Mouse (Mus musculus) kidney, embryonic 16.5 days (tissue): ENCODE data around the gene Ciao1. TPM values are rescaled to one million over a fixed set of nuclear protein-coding genes. Genes with fewer than 3 reads are reported as not detected.

Experiments
- ATAC-seq: fragments of 200-750 bp; cut with Nextera tagmentation; 2 replicates; pipeline ENCODE4 v1.8.0; 2017; ENCODE audit warnings: moderate TSS enrichment; ENCODE audit not compliant: low FRiP score, low TSS enrichment
- H3K27ac ChIP-seq: fragments of 300-500 bp; sonication (generic); 2 replicates; pipeline ENCODE4 v1.5.1; 2014; ENCODE audit warnings: low read length
- H3K27me3 ChIP-seq: fragments of 300-500 bp; sonication (generic); 2 replicates; pipeline ENCODE4 v1.6.1; 2014; ENCODE audit warnings: low read length, control low read depth, mixed read lengths; ENCODE audit not compliant: insufficient read depth
- H3K36me3 ChIP-seq: fragments of 300-500 bp; sonication (generic); 2 replicates; pipeline ENCODE4 v1.6.1; 2014; ENCODE audit warnings: low read length, control low read depth, mixed read lengths; ENCODE audit not compliant: insufficient read depth
- H3K4me1 ChIP-seq: fragments of 300-500 bp; sonication (generic); 2 replicates; pipeline ENCODE4 v1.6.1; 2014; ENCODE audit warnings: low read length, control low read depth, mixed read lengths; ENCODE audit not compliant: insufficient read depth
- H3K4me2 ChIP-seq: fragments of 300-500 bp; sonication (generic); replicated peaks from 2 replicates; pipeline ENCODE4 v1.6.1; 2014; ENCODE audit warnings: low read depth, low read length
- H3K4me3 ChIP-seq: fragments of 300-500 bp; sonication (generic); 2 replicates; pipeline ENCODE4 v1.5.1; 2014; ENCODE audit warnings: mild to moderate bottlenecking, low read length
- H3K9ac ChIP-seq: fragments of 300-500 bp; sonication (generic); replicated peaks from 2 replicates; pipeline ENCODE4 v1.6.1; 2014; ENCODE audit warnings: low read length
- H3K9me3 ChIP-seq: fragments of 300-500 bp; sonication (generic); 2 replicates; pipeline ENCODE4 v1.6.1; 2016; ENCODE audit warnings: low read length, control low read depth
- WGBS: fragments of 180-500 bp; shearing (Covaris S2); extraction: QIAGEN DNeasy Blood & Tissue Kit; methylation state at CpG from one replicate; pipeline ENCODE4 v1.1.7; 2014; 5-methylcytosine and 5-hydroxymethylcytosine counted together
- polyA plus RNA-seq: library from polyadenylated mRNA; unstranded; fragments of >200 nt; fragmentation: Nextera tagmentation; extraction: Ambion mirVana; gene quantifications from 2 replicates; pipeline ENCODE4 v1.2.1, GENCODE M21; 2015

Gene Ciao1
- polyA plus RNA-seq, 1 experiment from 2014 or later: 81.7 TPM

- Histone ChIP-seq H3K27me3 (no peaks in the 10 kb centered on the region), H3K36me3 (peaks cover 8% of the 10 kb centered on the region; the same call in 1 of the 2 replicates), H3K9ac (no peak overlapping the region), H3K4me3 (no peak overlapping the region), H3K9me3 (no peaks in the 10 kb centered on the region), H3K4me2 (no peak overlapping the region), H3K27ac (no peak overlapping the region), H3K4me1 (peaks cover 28% of the 10 kb centered on the region)
- WGBS: 56% methylated on average over 3 of the region's 3 CpGs
- ATAC-seq: no peak
These were observed 3.8 kb upstream of the Ciao1 start for GRCm38 (mm10) chr2:127251457-127251856.

- 76% methylated on average over 9 of the region's 9 CpGs for WGBS
- Histone ChIP-seq H3K9ac (no peak overlapping the region), H3K27me3 (no peaks in the 10 kb centered on the region), H3K4me2 (no peak overlapping the region), H3K4me3 (no peak overlapping the region; the same call in 1 of the 2 replicates), H3K4me1 (peaks cover 30% of the 10 kb centered on the region), H3K27ac (no peak overlapping the region), H3K36me3 (peaks cover 8% of the 10 kb centered on the region; the same call in 1 of the 2 replicates), H3K9me3 (no peaks in the 10 kb centered on the region)
- ATAC-seq: no peak
These were observed 2.8 kb upstream of the Ciao1 start for GRCm38 (mm10) chr2:127250291-127251008.

- Histone ChIP-seq H3K4me3 (peak overlapping the region; percentile 95), H3K4me1 (peaks cover 30% of the 10 kb centered on the region), H3K9ac (peak overlapping the region; percentile 87), H3K36me3 (peaks cover 22% of the 10 kb centered on the region), H3K27me3 (no peaks in the 10 kb centered on the region), H3K9me3 (no peaks in the 10 kb centered on the region), H3K27ac (peak overlapping the region; percentile 80), H3K4me2 (peak overlapping the region; percentile 86)
- ATAC-seq: peak; percentile 69
- under 1% methylated on average over 39 of the region's 39 CpGs for WGBS
These were observed 853 bp upstream of the Ciao1 start for GRCm38 (mm10) chr2:127248334-127249004.

GRCm38 (mm10) chr2:127240065-127240464, 7.6 kb downstream of the Ciao1 start:
- peaks cover 74% of the 10 kb centered on the region for H3K36me3 ChIP-seq
- H3K27ac ChIP-seq: no peak overlapping the region
- no peak overlapping the region for H3K9ac ChIP-seq
- H3K9me3 ChIP-seq: no peaks in the 10 kb centered on the region
- H3K4me2 ChIP-seq: no peak overlapping the region
- WGBS: 90% methylated on average over 2 of the region's 2 CpGs
- no peaks in the 10 kb centered on the region for H3K4me1 ChIP-seq
- no peak overlapping the region for H3K4me3 ChIP-seq
- H3K27me3 ChIP-seq: no peaks in the 10 kb centered on the region
- ATAC-seq: 0 out of 2 replicates have a peak, but pooled peaks have one; percentile 46

GRCm38 (mm10) chr2:127237897-127238610, 9.6 kb downstream of the Ciao1 start:
- Histone ChIP-seq H3K36me3 (peaks cover 78% of the 10 kb centered on the region), H3K27ac (no peak overlapping the region), H3K9ac (no peak overlapping the region), H3K9me3 (no peaks in the 10 kb centered on the region), H3K27me3 (no peaks in the 10 kb centered on the region), H3K4me3 (no peak overlapping the region), H3K4me1 (no peaks in the 10 kb centered on the region), H3K4me2 (no peak overlapping the region)
- ATAC-seq: no peak
- WGBS: 91% methylated on average over 11 of the region's 11 CpGs

GRCm38 (mm10) chr2:127225261-127225660, 22.4 kb downstream of the Ciao1 start:
- H3K36me3 ChIP-seq: peaks cover 90% of the 10 kb centered on the region
- H3K4me2 ChIP-seq: no peak overlapping the region
- no peaks in the 10 kb centered on the region for H3K27me3 ChIP-seq
- ATAC-seq: no peak
- no peak overlapping the region for H3K4me3 ChIP-seq
- peaks cover 6% of the 10 kb centered on the region for H3K9me3 ChIP-seq
- no peak overlapping the region for H3K27ac ChIP-seq
- no peak overlapping the region for H3K9ac ChIP-seq
- WGBS: 99% methylated on average over 3 of the region's 3 CpGs
- H3K4me1 ChIP-seq: no peaks in the 10 kb centered on the region

- H3K9ac ChIP-seq: no peak overlapping the region
- 91% methylated on average over 5 of the region's 5 CpGs for WGBS
- no peak overlapping the region for H3K4me2 ChIP-seq
- H3K4me1 ChIP-seq: no peaks in the 10 kb centered on the region
- H3K4me3 ChIP-seq: no peak overlapping the region
- ATAC-seq: no peak
- H3K27ac ChIP-seq: no peak overlapping the region
- H3K9me3 ChIP-seq: no peaks in the 10 kb centered on the region
- no peaks in the 10 kb centered on the region for H3K27me3 ChIP-seq
- H3K36me3 ChIP-seq: peaks cover 86% of the 10 kb centered on the region
These were observed 29.9 kb downstream of the Ciao1 start for GRCm38 (mm10) chr2:127217746-127218145.

GRCm38 (mm10) chr2:127210701-127211100, 36.9 kb downstream of the Ciao1 start:
- Histone ChIP-seq H3K9me3 (no peaks in the 10 kb centered on the region), H3K4me3 (no peak overlapping the region), H3K36me3 (peaks cover 48% of the 10 kb centered on the region), H3K4me2 (no peak overlapping the region), H3K27me3 (no peaks in the 10 kb centered on the region), H3K4me1 (peaks cover 12% of the 10 kb centered on the region), H3K27ac (no peak overlapping the region), H3K9ac (no peak overlapping the region)
- 91% methylated on average over 11 of the region's 11 CpGs for WGBS
- no peak for ATAC-seq

- Histone ChIP-seq H3K9me3 (no peaks in the 10 kb centered on the region), H3K27ac (peak overlapping the region; percentile 58), H3K4me1 (peaks cover 12% of the 10 kb centered on the region), H3K9ac (peak overlapping the region; percentile 83), H3K4me3 (peak overlapping the region; percentile 70), H3K27me3 (no peaks in the 10 kb centered on the region), H3K4me2 (peak overlapping the region; percentile 82), H3K36me3 (peaks cover 28% of the 10 kb centered on the region)
- no peak; the same call in 1 of the 2 replicates for ATAC-seq
- under 1% methylated on average over 17 of the region's 17 CpGs for WGBS
These were observed 39.2 kb downstream of the Ciao1 start for GRCm38 (mm10) chr2:127208452-127208769.
